Mouse (Mus musculus) heart, postnatal 36 days (tissue): ENCODE data around the gene Trim41. TPM values are rescaled to one million over a fixed set of nuclear protein-coding genes. Genes with fewer than 3 reads are reported as not detected.

Experiments used
- DNase-seq, 2 experiments: peaks; one replicate each; pipeline ENCODE4 v3.0.0; 2021 to 2022
- intact Hi-C: fragments of 180-260 bp; cut with DNase I; formaldehyde crosslinking; loops from one replicate; pipeline ENCODE4 v1.15.1; 2025
- total RNA-seq, 2 experiments: library from RNA; stranded (reverse); gene quantifications; 2 replicates each; pipeline ENCODE4 v1.2.3; 2021

Gene Trim41
- total RNA-seq, 2 experiments from 2014 or later, result 21.0 to 22.7 TPM

DNA sequence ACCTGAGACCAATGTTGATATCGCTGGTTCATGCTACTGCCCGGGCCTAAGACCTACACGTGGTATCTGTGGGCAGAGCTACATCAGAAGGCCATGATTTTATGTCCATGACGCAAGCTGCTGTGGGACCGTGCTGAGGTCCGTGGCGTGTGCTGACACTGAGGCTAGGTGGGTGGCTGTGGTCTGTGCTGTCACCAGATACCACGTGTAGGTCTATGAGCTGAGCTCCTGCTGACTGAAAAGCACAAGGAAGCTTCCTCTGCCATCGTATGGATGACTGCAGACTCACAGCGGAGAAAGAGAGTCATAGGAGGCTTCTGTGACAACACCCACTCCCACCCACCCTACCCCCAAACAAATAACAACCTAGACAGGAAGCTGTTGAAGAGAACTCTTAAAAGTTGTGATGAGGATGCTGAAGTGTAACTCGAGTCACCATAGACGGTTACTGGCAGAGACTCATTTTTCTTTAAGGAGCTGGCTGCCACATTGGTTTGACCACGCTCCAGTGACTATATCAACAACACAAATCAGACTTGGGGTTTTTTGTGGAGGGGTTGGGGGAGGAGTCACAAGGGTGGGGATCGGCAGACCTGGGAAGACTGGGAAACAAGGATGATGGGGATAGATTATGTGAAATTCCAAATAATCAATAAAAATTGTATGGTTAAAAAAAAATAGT is 49.8 kb downstream of the Trim41 start:
- intact Hi-C loops, result no loop called here
- DNase-seq, result no peak

- intact Hi-C loops, result no loop called here
Observed at GRCm38 (mm10) chr11:48764119-48764518, 53.0 kb downstream of the Trim41 start.

DNA sequence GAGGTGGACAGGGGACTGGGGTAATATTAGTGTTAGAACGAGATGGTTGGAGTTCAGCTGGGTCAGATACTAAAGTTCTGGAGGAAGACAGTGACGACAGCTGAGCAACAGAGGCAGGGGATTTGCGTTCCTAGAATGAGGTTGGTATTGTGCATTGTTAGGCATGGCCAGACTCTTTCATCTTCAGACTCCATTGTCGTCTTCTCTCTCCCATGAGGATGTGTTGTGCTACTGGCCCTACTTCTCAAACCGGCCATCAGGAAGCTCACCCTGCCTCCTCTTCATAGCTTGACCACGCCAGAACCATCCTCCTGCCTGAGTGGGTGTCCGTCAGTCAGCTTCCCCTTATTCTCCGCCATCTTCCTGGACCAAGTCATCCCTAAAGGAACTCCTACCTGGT is 58.1 kb downstream of the Trim41 start:
- DNase-seq, result no peak
- intact Hi-C loops, result no loop called here

More at GRCm38 (mm10) chr11:48764119-48764518, 53.0 kb downstream of the Trim41 start:
- no peak for DNase-seq

Other genes with a start within 250 kb of the Trim41 start
- gene Rack1, start 17.0 kb downstream of the Trim41 start, total RNA-seq, result 100 to 1,000 TPM; 385 to 411 TPM
- gene Trim7, start 8.8 kb upstream of the Trim41 start, total RNA-seq, result 10 to 100 TPM; 17.8 to 26.2 TPM
- 1 to 10 TPM; 3.5 to 3.9 TPM for gene Gm12184, start 9.3 kb upstream of the Trim41 start, total RNA-seq
- 10 to 100 TPM; 12.5 to 13.5 TPM for gene Irgm1, start 54.3 kb upstream of the Trim41 start, total RNA-seq
- 1 to 10 TPM in 1 of 2 experiments, under 1 TPM in 1; 0.86 to 3.0 TPM for gene Gm5431, start 84.9 kb upstream of the Trim41 start, total RNA-seq
- gene Psme2b, start 128.8 kb upstream of the Trim41 start, total RNA-seq, result 1 to 10 TPM; 3.3 to 5.3 TPM
- not detected for gene Olfr56, start 161.5 kb upstream of the Trim41 start, total RNA-seq
- gene 9930111J21Rik1, start 162.0 kb upstream of the Trim41 start, total RNA-seq, result 1 to 10 TPM; 5.4 to 6.3 TPM
- 1 to 10 TPM in 1 of 2 experiments, under 1 TPM in 1; 0.97 to 1.8 TPM for gene Gm12185, start 174.9 kb upstream of the Trim41 start, total RNA-seq
- gene Tgtp1, start 176.8 kb upstream of the Trim41 start, total RNA-seq, result 1 to 10 TPM; 1.8 to 5.3 TPM
- 1 to 10 TPM; 6.0 to 8.0 TPM for gene 9930111J21Rik2, start 233.9 kb upstream of the Trim41 start, total RNA-seq
- gene Tgtp2, start 246.9 kb upstream of the Trim41 start, total RNA-seq, result 1 to 10 TPM in 1 of 2 experiments, under 1 TPM in 1; 0.28 to 3.8 TPM